Mouse (Mus musculus) midbrain, postnatal 0 days (tissue): ENCODE measurements around the gene Galnt6. TPM values are rescaled to one million over a fixed set of nuclear protein-coding genes. Genes with fewer than 3 reads are reported as not detected.

Experiments used
- ATAC-seq: fragments of 200-750 bp; cut with Nextera tagmentation; 2 replicates; pipeline ENCODE4 v1.8.0; 2017; ENCODE audit warnings: moderate number of reproducible peaks, mild to moderate bottlenecking, moderate TSS enrichment, moderate library complexity; ENCODE audit not compliant: low FRiP score
- DNase-seq: peaks from one replicate; pipeline ENCODE4 v3.0.0-alpha.2; 2015; ENCODE audit warnings: low spot score
- H3K27ac ChIP-seq: fragments of 300-500 bp; sonication (generic); 2 replicates; pipeline ENCODE4 v1.5.1; 2014; ENCODE audit warnings: low read depth, mild to moderate bottlenecking, low read length, mixed read lengths
- H3K27me3 ChIP-seq: fragments of 300-500 bp; sonication (generic); 2 replicates; pipeline ENCODE4 v1.6.1; 2014; ENCODE audit warnings: low read length, control low read depth, mixed read lengths; ENCODE audit not compliant: insufficient read depth
- H3K36me3 ChIP-seq: fragments of 300-500 bp; sonication (generic); 2 replicates; pipeline ENCODE4 v1.6.1; 2014; ENCODE audit warnings: low read length, control low read depth, mixed read lengths; ENCODE audit not compliant: insufficient read depth
- H3K4me1 ChIP-seq: fragments of 300-500 bp; sonication (generic); 2 replicates; pipeline ENCODE4 v1.6.1; 2014; ENCODE audit warnings: mild to moderate bottlenecking, control low read depth, antibody characterized with exemption, low read length, mixed read lengths; ENCODE audit not compliant: insufficient read depth
- H3K4me2 ChIP-seq: fragments of 300-500 bp; sonication (generic); 2 replicates; pipeline ENCODE4 v1.6.1; 2014; ENCODE audit warnings: low read depth, mild to moderate bottlenecking, low read length, mixed read lengths; ENCODE audit not compliant: poor library complexity, severe bottlenecking
- H3K4me3 ChIP-seq: fragments of 300-500 bp; sonication (generic); 2 replicates; pipeline ENCODE4 v1.5.1; 2014; ENCODE audit warnings: low read depth, mild to moderate bottlenecking, low read length, moderate library complexity
- H3K9ac ChIP-seq: fragments of 300-500 bp; sonication (generic); replicated peaks from 2 replicates; pipeline ENCODE4 v1.6.1; 2014; ENCODE audit warnings: mild to moderate bottlenecking, low read length, moderate library complexity, mixed read lengths; ENCODE audit not compliant: poor library complexity, severe bottlenecking
- H3K9me3 ChIP-seq: fragments of 300-500 bp; sonication (generic); 2 replicates; pipeline ENCODE4 v1.6.1; 2016; ENCODE audit warnings: low read length, control low read depth
- CTCF ChIP-seq: IDR thresholded peaks from 2 replicates; pipeline ENCODE4 v1.5.1; 2016; ENCODE audit warnings: antibody characterized with exemption, mild to moderate bottlenecking
- WGBS: fragments of 180-500 bp; shearing (Covaris S2); extraction: QIAGEN DNeasy Blood & Tissue Kit; methylation state at CpG from one replicate; pipeline ENCODE4 v1.1.7; 2014; 5-methylcytosine and 5-hydroxymethylcytosine counted together
- microRNA-seq: library from miRNA; unstranded; fragments of <30 nt; microRNA quantifications from one replicate; pipeline ENCODE4, GENCODE M21; 2016; ENCODE audit warnings: borderline number of aligned reads
- polyA plus RNA-seq: library from polyadenylated mRNA; unstranded; fragments of >200 nt; fragmentation: Nextera tagmentation; extraction: Ambion mirVana; gene quantifications from 2 replicates; pipeline ENCODE4 v1.2.1, GENCODE M21; 2015
- total RNA-seq: library from RNA; depleted of rRNA; stranded (reverse); fragments of >200 nt; gene quantifications from 2 replicates; pipeline ENCODE4 v1.2.3, GENCODE M21; 2014; rRNA removed

Galnt6 gene
- total and polyA plus RNA-seq, 2 experiments from 2014 or later: 0.16 to 0.20 TPM

DNA sequence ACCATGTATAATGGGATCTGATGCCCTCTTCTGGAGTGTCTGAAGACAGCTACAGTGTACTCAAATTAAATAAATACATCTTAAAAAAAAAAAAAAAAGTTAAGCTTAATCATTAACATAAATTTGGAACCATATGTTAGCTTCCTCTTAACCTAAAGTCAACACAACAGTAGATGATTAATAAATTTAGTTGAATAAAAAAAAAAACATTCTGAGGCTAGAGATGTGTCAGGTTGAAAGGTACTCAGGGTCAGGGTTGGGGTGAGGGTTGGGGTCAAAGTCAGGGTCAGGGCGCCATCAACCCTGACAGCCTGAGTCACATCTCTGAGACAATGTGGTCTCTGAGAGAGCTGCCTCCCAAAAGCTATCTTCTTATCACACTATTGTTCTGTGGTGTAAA, 74.9 kb downstream of the Galnt6 start:
- no peak for TF ChIP-seq CTCF
- H3K27ac ChIP-seq: no peak overlapping the region
- no peaks in the 10 kb centered on the region for H3K4me1 ChIP-seq
- H3K9ac ChIP-seq: no peak overlapping the region
- no peak overlapping the region for H3K4me2 ChIP-seq
- H3K27me3 ChIP-seq: no peaks in the 10 kb centered on the region
- H3K36me3 ChIP-seq: no peaks in the 10 kb centered on the region
- no peaks in the 10 kb centered on the region for H3K9me3 ChIP-seq
- DNase-seq: no peak
- no peak for ATAC-seq
- 87% methylated on average over 1 of the region's 1 CpGs for WGBS
- no peak overlapping the region for H3K4me3 ChIP-seq

DNA sequence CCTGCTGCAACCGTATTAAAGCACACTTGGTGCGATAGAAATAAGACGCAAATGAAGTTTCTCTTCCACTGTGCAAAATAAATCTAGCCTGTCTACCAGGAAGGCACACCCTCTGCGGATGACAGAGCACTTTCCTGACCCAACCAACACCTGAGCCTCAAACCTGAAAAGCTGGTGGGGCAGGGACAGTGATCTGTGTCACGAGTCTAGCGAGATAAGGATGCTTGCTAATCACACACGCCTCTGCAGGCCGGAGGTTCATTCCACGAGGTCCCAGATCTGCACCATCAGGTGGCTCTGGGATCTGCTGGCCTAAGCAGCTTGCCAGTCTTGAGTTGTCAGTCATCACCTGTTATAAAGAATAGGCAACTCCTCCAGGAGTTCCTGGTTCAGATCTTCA, 77.6 kb downstream of the Galnt6 start:
- TF ChIP-seq CTCF: no peak
- no peaks in the 10 kb centered on the region for H3K9me3 ChIP-seq
- H3K4me1 ChIP-seq: no peaks in the 10 kb centered on the region
- no peaks in the 10 kb centered on the region for H3K36me3 ChIP-seq
- ATAC-seq (no peak), DNase-seq (no peak)
- no peak overlapping the region for H3K4me3 ChIP-seq
- WGBS: 87% methylated on average over 9 of the region's 9 CpGs
- H3K27me3 ChIP-seq: no peaks in the 10 kb centered on the region
- no peak overlapping the region for H3K4me2 ChIP-seq
- H3K9ac ChIP-seq: no peak overlapping the region
- H3K27ac ChIP-seq: no peak overlapping the region

DNA sequence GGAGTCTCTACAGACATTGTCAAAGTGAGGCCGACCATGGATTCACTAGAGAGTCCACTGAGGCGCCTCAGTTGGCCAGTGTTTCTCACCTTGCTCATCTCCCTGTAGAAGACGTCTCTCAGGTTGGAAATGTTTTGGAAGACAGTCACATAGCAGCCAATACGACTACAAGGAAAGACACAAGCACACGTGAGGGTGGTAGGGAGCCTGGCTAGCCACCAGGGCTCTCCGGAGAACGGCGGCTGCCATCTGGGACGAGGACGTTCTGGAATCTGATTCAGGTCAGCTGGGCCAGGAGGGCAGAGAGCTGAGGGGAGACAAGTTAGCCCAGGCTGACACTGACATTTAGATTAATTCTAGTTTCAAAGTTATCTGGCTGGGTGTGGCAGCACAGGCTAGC, 79.1 kb downstream of the Galnt6 start:
- H3K4me2 ChIP-seq: no peak overlapping the region
- no peaks in the 10 kb centered on the region for H3K4me1 ChIP-seq
- TF ChIP-seq CTCF: no peak
- H3K36me3 ChIP-seq: no peaks in the 10 kb centered on the region
- DNase-seq: no peak
- WGBS: 87% methylated on average over 10 of the region's 10 CpGs
- no peaks in the 10 kb centered on the region for H3K27me3 ChIP-seq
- ATAC-seq: no peak
- no peaks in the 10 kb centered on the region for H3K9me3 ChIP-seq
- no peak overlapping the region for H3K9ac ChIP-seq
- no peak overlapping the region for H3K4me3 ChIP-seq
- H3K27ac ChIP-seq: no peak overlapping the region

DNA sequence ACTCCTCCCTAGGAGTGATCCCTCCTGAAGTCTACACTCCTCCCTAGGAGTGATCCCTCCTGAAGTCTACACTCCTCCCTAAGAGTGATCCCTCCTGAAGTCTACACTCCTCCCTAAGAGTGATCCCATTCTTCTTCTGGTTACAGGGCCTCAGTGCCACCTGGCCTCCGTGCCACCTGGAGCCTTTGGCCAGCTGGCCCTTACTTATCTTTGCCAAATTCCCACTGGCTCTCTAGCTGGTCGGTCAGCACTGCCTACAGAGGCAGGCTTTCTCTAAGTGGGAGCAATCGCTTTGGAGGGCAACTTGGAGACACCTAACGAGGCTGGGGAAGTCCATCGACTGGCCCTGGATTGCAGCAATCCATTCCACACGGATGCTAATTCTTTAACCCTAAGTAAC, 83.0 kb downstream of the Galnt6 start:
- WGBS: 79% methylated on average over 6 of the region's 6 CpGs

DNA sequence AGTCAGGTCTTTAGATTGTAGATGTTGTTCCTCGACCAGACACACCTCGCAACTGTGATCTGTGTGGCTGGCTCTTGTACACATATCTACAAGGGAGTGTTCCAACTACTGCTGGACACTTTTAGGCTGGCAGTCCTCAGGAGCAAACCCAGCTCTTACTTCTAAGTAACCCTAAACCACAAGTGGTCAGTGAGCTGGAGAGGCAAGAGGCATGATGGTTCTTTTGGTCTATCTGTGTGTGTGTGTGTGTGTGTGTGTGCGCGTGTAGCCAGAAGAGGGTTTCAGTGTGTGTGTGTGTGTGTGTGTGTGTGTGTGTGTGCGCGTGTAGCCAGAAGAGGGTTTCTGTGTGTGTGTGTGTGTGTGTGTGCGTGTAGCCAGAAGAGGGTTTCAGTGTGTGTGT, 86.7 kb downstream of the Galnt6 start:
- H3K27ac ChIP-seq: no peak overlapping the region
- TF ChIP-seq CTCF: no peak
- DNase-seq (no peak), ATAC-seq (no peak)
- no peak overlapping the region for H3K9ac ChIP-seq
- H3K27me3 ChIP-seq: peaks cover 13% of the 10 kb centered on the region
- no peaks in the 10 kb centered on the region for H3K4me1 ChIP-seq
- H3K4me3 ChIP-seq: no peak overlapping the region
- no peaks in the 10 kb centered on the region for H3K9me3 ChIP-seq
- 93% methylated on average over 5 of the region's 7 CpGs for WGBS
- no peak overlapping the region for H3K4me2 ChIP-seq
- H3K36me3 ChIP-seq: no peaks in the 10 kb centered on the region

More for the DNA sequence above, 83.0 kb downstream of the Galnt6 start:
- TF ChIP-seq CTCF: no peak
- no peaks in the 10 kb centered on the region for H3K27me3 ChIP-seq
- H3K4me1 ChIP-seq: no peaks in the 10 kb centered on the region
- H3K27ac ChIP-seq: no peak overlapping the region
- no peak overlapping the region for H3K4me2 ChIP-seq
- H3K4me3 ChIP-seq: no peak overlapping the region
- H3K36me3 ChIP-seq: no peaks in the 10 kb centered on the region
- no peaks in the 10 kb centered on the region for H3K9me3 ChIP-seq
- DNase-seq (no peak), ATAC-seq (no peak)
- no peak overlapping the region for H3K9ac ChIP-seq

Small RNA genes lying within 50 kb of the gene (microRNA-seq; reads per million reads assigned to microRNA genes)
- not detected for gene Mir6961

Other genes starting within 250 kb of the Galnt6 start
- gene Csrnp2, start 233.9 kb downstream of the Galnt6 start, total RNA-seq: 61.5 and 66.3 TPM in 2 replicates
- 35.8 and 37.0 TPM in 2 replicates for gene Csrnp2, start 233.9 kb downstream of the Galnt6 start, polyA plus RNA-seq
- 30.4 and 33.6 TPM in 2 replicates for gene Tfcp2, start 177.4 kb downstream of the Galnt6 start, total RNA-seq
- 33.0 and 36.7 TPM in 2 replicates for gene Tfcp2, start 177.4 kb downstream of the Galnt6 start, polyA plus RNA-seq
- 78.4 and 111 TPM in 2 replicates for gene Pou6f1, start 129.4 kb downstream of the Galnt6 start, total RNA-seq
- gene Pou6f1, start 129.4 kb downstream of the Galnt6 start, polyA plus RNA-seq: 26.7 and 30.6 TPM in 2 replicates
- 89.3 and 148 TPM in 2 replicates for gene Dazap2, start 114.0 kb downstream of the Galnt6 start, total RNA-seq
- 133 and 134 TPM in 2 replicates for gene Dazap2, start 114.0 kb downstream of the Galnt6 start, polyA plus RNA-seq
- gene Smagp, start 92.4 kb downstream of the Galnt6 start, total RNA-seq: 1.2 and 2.5 TPM in 2 replicates
- gene Smagp, start 92.4 kb downstream of the Galnt6 start, polyA plus RNA-seq: 2.6 and 3.8 TPM in 2 replicates
- 2.1 and 2.7 TPM in 2 replicates for gene Bin2, start 59.8 kb downstream of the Galnt6 start, total RNA-seq
- gene Bin2, start 59.8 kb downstream of the Galnt6 start, polyA plus RNA-seq: 1.2 TPM in 2 replicates
- 2.0 TPM in 1 of 2 replicates, not detected in the other for gene Cela1, start 41.5 kb downstream of the Galnt6 start, total RNA-seq
- 2.0 TPM in 2 replicates for gene Cela1, start 41.5 kb downstream of the Galnt6 start, polyA plus RNA-seq
- 31.2 and 31.8 TPM in 2 replicates for gene Slc4a8, start 32.4 kb upstream of the Galnt6 start, total RNA-seq
- 31.0 and 37.3 TPM in 2 replicates for gene Slc4a8, start 32.4 kb upstream of the Galnt6 start, polyA plus RNA-seq
- gene Scn8a, start 140.5 kb upstream of the Galnt6 start, total RNA-seq: 31.3 and 37.7 TPM in 2 replicates
- 14.1 and 22.4 TPM in 2 replicates for gene Scn8a, start 140.5 kb upstream of the Galnt6 start, polyA plus RNA-seq